Mouse (Mus musculus) gastrocnemius, postnatal 10 days (tissue): ENCODE measurements at regions not wholly inside any gene's neighbourhood (a gene's known extent, or its start where the extent isn't known, plus 50 kb on each side); places are given as distances from the start of the nearest gene placed in this dataset.
A peak's percentile ranks its signal among the peaks of the same experiment; 100 is the strongest.

Source experiments
- DNase-seq: peaks from one replicate; pipeline ENCODE4 v3.0.0; 2021; ENCODE audit warnings: mixed read lengths

- no peak for DNase-seq
Observed at GRCm38 (mm10) chr3:132484814-132485213, 144.8 kb upstream of the Gimd1 start.

DNA sequence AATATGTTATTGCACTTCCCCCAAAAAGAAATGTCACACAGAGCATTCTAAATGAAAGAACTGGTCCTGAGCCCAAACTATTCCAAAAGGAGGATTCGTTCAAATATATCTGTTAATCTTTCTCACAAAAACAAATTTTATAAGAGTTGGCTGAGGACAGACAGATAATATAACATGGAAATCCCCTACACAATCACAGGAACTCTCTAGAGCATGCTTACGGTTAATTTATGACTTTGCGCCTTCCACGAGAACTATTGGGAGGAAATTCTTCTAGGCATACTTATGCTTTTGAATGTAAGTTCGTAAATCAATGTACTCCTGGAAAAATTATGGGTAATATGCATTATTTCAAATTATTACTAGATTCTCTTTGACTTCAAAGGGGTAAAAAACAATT, 144.1 kb upstream of the Gimd1 start:
- DNase-seq: no peak

DNA sequence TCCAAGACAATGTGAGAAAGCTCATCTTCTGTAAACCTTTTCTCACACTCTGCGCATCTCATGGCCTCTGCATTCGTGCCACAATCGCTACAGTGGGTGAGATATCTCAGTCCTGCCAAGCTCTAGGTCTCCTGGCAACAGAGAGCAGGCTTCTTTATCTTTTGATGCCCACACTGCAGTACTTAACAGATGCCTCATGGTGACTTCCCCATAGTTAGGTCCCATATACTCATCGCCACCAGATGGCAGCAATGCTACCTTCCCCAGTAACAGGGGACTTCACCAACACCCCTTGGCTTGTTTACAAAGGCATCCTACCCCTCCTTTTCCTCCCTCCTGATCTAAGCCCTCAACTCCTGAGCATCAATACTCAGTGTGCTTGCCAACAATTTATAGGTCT, 123.5 kb upstream of the Gimd1 start:
- peak; percentile 68 for DNase-seq

DNA sequence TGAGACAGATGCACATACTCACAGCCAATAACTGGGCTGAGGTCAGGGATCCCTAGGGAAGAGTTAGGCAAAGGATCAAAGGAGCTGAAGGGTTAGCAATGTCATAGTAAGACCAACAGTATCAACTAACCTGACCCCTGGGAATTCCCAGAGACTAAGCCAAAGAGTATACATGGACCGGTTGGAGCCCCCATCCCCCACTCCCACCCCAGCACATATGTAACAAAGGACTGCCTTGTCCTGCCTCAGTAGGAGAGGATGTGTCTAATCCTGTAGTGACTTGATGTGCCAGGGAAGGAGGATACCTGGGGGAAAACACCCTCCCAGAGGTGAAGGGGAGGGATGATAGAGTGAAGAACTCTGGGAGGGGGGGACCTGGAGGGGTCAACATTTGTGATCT, 119.4 kb upstream of the Gimd1 start:
- DNase-seq: no peak

DNA sequence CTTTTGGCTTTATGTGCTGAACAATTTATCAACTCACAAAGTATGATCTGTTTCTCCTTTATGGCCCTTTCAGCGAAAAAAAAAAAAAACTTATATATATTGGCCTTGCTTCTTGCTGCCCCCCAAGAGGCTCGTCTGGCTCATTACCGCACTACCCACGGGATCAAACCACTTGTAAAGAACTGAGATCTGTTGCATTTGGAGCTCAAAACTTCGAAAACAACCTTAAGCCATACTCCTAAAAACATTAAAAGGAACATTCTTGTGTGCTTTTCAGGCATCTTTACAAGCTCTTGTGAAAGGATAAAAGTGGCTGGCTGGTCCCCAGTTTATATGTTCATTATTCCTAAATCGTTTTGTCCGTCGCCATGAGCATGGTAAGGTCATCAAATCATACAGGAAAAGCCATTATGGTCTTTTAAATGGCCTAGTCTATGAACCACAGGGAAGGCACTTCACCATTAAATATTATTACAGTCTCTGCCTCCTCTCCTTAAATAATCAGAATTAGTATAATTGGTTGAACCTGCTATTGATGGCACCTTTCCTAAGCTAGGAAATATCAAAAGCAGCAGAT, 117.0 kb upstream of the Gimd1 start:
- DNase-seq: no peak

- no peak for DNase-seq
Observed at GRCm38 (mm10) chr3:132533323-132533904, 96.2 kb upstream of the Gimd1 start.

GRCm38 (mm10) chr3:132539780-132540658, 89.6 kb upstream of the Gimd1 start:
- no peak for DNase-seq

DNA sequence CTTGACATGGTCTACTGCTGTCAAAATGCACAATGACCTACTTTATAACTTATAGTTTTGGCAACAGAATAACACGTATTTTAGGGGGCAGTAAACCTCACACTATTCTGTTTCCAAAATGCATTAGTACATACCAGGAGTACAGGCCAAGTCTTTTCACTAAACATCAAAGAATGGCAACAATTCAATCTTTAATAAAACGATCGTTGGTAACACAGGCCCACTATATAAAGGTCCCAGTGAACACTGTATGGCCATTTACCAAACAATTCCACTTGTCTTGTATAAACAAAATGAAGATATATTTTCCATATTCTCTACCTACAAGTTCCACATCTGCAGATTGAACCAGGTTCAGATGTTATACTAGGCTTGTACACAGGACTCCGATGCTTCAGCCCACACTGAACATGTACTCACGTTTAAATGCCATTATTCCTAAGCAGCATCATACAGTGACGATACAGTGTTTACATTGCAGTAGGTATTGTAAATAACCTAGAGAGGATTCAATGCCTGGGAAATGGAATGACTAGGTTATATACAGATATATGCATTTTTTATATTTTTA, 78.3 kb upstream of the Gimd1 start:
- DNase-seq: no peak

- no peak for DNase-seq
Observed at GRCm38 (mm10) chr3:132565755-132566154, 63.9 kb upstream of the Gimd1 start.

- no peak for DNase-seq
Observed at GRCm38 (mm10) chr3:132566301-132566700, 63.3 kb upstream of the Gimd1 start.
